Mouse (Mus musculus): ENCODE measurements around the gene Slc25a24. TPM values are rescaled to one million over a fixed set of nuclear protein-coding genes. Genes with fewer than 3 reads are reported as not detected.

Slc25a24 gene
- total RNA-seq (2021): 1 to 10 TPM; 3.3 to 4.0 TPM
- long read RNA-seq, experiment 1, partial matches to known transcripts: 0 of 1 reads
- long read RNA-seq, experiment 1, other reads (novel, unspliced or antisense): 0 of 1 reads
- long read RNA-seq, experiment 2, partial matches to known transcripts: 0 of 2 reads
- long read RNA-seq, experiment 2, other reads (novel, unspliced or antisense): 0 of 2 reads

- H3K27ac ChIP-seq: peak within 1 kb of the TSS; percentile 86
- DNase-seq (ENCODE audit: low spot score in 2 of 2): peak in 1 of 2 experiments; percentile 10
- TF ChIP-seq CTCF (conservative IDR thresholded peaks at IDR 0.05): no peak
Observed at GRCm38 (mm10) chr3:109122641-109123530, at the start of gene Slc25a24. Slc25a24 (plus strand) TSS chr3:109123149.

GRCm38 (mm10) chr3:109080169-109080568 lies 42.8 kb upstream of the Slc25a24 start, which contains the start of gene Slc25a54:
Slc25a54 (plus strand) TSS chr3:109080469.
- Histone ChIP-seq H3K27ac (no peak within 1 kb of the TSS), H3K4me3 (no peak within 1 kb of the TSS)
- no peak for DNase-seq (ENCODE audit: low spot score in 2 of 2)
- no peak for TF ChIP-seq CTCF (conservative IDR thresholded peaks at IDR 0.05)

More at GRCm38 (mm10) chr3:109122641-109123530, at the start of gene Slc25a24:
- peak within 1 kb of the TSS; percentile 79 for H3K4me3 ChIP-seq

- H3K4me3 ChIP-seq: no peak overlapping the region
- no peak for DNase-seq (ENCODE audit: low spot score in 2 of 2)
Observed at GRCm38 (mm10) chr3:109084418-109084817, 38.5 kb upstream of the Slc25a24 start.

GRCm38 (mm10) chr3:109088460-109088859 lies 34.5 kb upstream of the Slc25a24 start:
- no peak overlapping the region for H3K27ac ChIP-seq
- no peak for TF ChIP-seq CTCF (conservative IDR thresholded peaks at IDR 0.05)
- no peak for DNase-seq (ENCODE audit: low spot score in 2 of 2)
- no peak overlapping the region for H3K4me3 ChIP-seq

More at GRCm38 (mm10) chr3:109084418-109084817, 38.5 kb upstream of the Slc25a24 start:
- no peak for TF ChIP-seq CTCF (conservative IDR thresholded peaks at IDR 0.05)
- no peak overlapping the region for H3K27ac ChIP-seq

- TF ChIP-seq CTCF (conservative IDR thresholded peaks at IDR 0.05): no peak
- no peak overlapping the region for H3K4me3 ChIP-seq
- no peak for DNase-seq (ENCODE audit: low spot score in 2 of 2)
- H3K27ac ChIP-seq: no peak overlapping the region
Observed at GRCm38 (mm10) chr3:109104702-109105101, 18.2 kb upstream of the Slc25a24 start.

GRCm38 (mm10) chr3:109117136-109117535 lies 5.8 kb upstream of the Slc25a24 start:
- no peak overlapping the region for H3K4me3 ChIP-seq
- TF ChIP-seq CTCF (conservative IDR thresholded peaks at IDR 0.05): no peak
- H3K27ac ChIP-seq: no peak overlapping the region
- DNase-seq (ENCODE audit: low spot score in 2 of 2): no peak

- TF ChIP-seq CTCF (conservative IDR thresholded peaks at IDR 0.05): no peak
- DNase-seq (ENCODE audit: low spot score in 2 of 2): no peak
- Histone ChIP-seq H3K27ac (no peak overlapping the region), H3K4me3 (no peak overlapping the region)
Observed at GRCm38 (mm10) chr3:109119562-109119961, 3.4 kb upstream of the Slc25a24 start.

- TF ChIP-seq CTCF (conservative IDR thresholded peaks at IDR 0.05): peak; percentile 14; the same call in 1 of the 2 replicates
- peak in 1 of 2 experiments; percentile 13 for DNase-seq (ENCODE audit: low spot score in 2 of 2)
- no peak overlapping the region for H3K4me3 ChIP-seq
- no peak overlapping the region for H3K27ac ChIP-seq
Observed at GRCm38 (mm10) chr3:109119973-109120372, 3.0 kb upstream of the Slc25a24 start.

- Histone ChIP-seq H3K4me3 (peak overlapping the region; percentile 79), H3K27ac (peak overlapping the region; percentile 86)
- DNase-seq (ENCODE audit: low spot score in 2 of 2): no peak
- TF ChIP-seq CTCF (conservative IDR thresholded peaks at IDR 0.05): no peak
Observed at GRCm38 (mm10) chr3:109123531-109123981, 607 bp downstream of the Slc25a24 start.

- Histone ChIP-seq H3K4me3 (no peak overlapping the region), H3K27ac (no peak overlapping the region)
- TF ChIP-seq CTCF (conservative IDR thresholded peaks at IDR 0.05): no peak
- DNase-seq (ENCODE audit: low spot score in 2 of 2): no peak
Observed at GRCm38 (mm10) chr3:109124091-109124490, 1.1 kb downstream of the Slc25a24 start.

- DNase-seq (ENCODE audit: low spot score in 2 of 2): no peak
- no peak overlapping the region for H3K27ac ChIP-seq
- H3K4me3 ChIP-seq: no peak overlapping the region
- no peak for TF ChIP-seq CTCF (conservative IDR thresholded peaks at IDR 0.05)
Observed at GRCm38 (mm10) chr3:109125531-109125930, 2.6 kb downstream of the Slc25a24 start.

GRCm38 (mm10) chr3:109129768-109130167 lies 6.8 kb downstream of the Slc25a24 start:
- DNase-seq (ENCODE audit: low spot score in 2 of 2): no peak
- TF ChIP-seq CTCF (conservative IDR thresholded peaks at IDR 0.05): no peak
- Histone ChIP-seq H3K27ac (no peak overlapping the region), H3K4me3 (no peak overlapping the region)

- H3K4me3 ChIP-seq: no peak overlapping the region
- DNase-seq (ENCODE audit: low spot score in 2 of 2): no peak
- no peak overlapping the region for H3K27ac ChIP-seq
- no peak for TF ChIP-seq CTCF (conservative IDR thresholded peaks at IDR 0.05)
Observed at GRCm38 (mm10) chr3:109132966-109133365, 10.0 kb downstream of the Slc25a24 start.

All from layer of hippocampus, adult 2 months (tissue).